Mouse (Mus musculus): ENCODE results near the gene Shc2.
A peak's percentile ranks its signal among the peaks of the same experiment; 100 is the strongest.

Gene Shc2

DNA sequence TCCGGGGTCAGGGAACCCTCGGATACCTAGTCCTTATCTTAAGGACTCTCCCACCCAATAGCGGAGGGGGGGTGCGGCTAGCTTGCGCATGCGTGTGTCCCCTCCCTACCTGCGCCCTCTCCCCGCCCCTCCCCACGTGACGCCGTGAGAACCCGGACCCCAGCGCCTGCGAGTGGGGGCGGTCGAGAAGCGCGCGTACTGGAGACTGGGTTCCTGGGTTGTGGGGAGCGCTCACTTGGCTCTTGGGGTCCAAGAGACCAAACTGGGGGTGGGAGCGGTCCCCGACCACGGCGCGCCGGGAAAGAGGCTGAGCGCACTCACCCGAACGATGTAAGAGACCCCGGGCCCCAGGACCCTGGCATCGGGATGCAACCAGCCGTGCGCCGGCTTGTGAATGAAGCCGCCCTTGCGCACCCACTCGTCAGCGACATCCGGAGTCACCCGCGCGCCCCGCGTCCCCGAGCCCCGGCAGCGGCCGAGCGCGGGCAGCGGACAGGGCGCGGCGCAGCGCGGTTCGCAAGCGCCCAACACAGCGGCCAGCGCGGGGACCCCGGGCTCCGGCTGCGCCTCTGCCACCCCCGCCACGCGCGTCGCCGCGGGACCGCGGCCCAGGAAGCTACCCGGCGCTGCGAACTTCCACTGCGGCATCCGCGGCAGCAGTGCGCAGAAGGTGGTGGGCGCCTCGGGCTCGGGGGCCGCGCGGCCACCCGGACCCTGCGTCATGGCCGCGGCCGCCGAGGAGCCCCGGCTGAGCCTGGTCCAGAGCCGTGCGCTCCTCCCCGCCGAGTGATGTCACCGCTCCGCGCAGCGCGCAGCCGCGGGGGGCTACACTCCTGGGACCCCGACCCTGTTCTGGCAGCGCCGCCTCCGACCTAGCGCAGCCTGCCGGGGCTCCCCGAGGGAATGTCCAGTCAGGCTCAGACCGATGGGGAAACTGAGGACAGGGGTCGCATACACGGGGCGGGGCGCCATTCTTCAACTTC is at the start of gene Shc2:
Shc2 (minus strand) TSS at position 791 of the 983 bp plus-strand sequence.
- peak; percentile 68 for DNase-seq (ENCODE audit: low spot score)

DNA sequence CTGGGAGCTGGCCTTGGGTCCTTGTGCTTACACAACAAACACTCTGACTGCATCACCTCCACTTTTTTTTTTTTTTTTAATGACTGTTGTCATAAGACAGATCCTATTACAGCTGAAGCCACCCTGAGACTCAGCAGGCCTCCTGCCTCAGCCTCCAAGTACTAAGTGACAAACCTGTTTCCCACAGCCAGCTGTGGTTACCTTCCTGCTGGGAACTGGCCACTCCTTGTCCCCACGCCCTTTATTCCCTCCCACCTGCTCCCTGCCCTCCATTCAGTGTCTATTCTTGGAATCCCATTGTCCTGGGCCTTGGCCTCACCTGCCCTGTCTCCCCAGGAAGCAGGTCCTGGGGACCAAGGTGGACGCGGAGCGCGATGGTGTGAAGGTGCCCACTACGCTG is 49.8 kb upstream of the Shc2 start:
- DNase-seq (ENCODE audit: low spot score) = no peak

DNA sequence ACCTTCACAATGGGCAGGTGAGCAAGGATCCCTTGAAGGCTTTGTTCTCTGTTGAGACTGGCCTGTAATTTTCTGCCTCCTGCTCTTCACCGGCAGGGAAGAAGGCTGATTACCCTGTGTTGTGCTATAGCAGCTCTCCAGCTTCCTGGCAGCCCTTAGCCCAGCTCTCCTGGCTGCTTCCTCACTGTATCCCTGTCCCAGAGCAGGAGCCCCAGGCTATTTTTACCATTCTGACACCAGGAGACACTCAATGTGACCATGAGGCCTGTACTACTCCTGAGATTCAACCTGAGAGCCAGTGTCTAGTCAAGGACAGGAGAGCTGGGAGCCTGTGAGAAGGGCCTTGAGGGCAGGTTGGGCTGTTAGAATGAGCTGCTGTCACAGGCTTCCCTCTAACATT is 49.0 kb upstream of the Shc2 start:
- no peak for DNase-seq (ENCODE audit: low spot score)

DNA sequence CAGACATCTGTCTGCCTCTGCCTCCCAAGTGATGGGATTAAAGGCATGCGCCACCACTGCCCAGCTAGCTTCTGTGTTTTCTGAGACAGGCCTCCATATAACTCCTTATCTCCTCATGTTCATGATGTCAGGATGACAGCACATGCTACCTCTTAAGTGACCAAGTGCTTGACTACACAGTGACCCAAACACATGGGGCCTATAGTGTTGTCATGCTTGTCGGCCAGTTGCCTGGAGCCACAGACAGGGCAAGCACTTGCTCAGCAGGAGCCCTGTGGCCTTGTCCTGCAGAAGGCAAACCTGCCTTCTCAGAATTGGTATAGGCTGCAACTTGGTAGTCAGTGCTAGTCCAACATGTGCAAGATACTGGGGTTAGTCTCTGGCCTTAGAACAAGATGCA is 48.5 kb upstream of the Shc2 start:
- DNase-seq (ENCODE audit: low spot score) = no peak

DNA sequence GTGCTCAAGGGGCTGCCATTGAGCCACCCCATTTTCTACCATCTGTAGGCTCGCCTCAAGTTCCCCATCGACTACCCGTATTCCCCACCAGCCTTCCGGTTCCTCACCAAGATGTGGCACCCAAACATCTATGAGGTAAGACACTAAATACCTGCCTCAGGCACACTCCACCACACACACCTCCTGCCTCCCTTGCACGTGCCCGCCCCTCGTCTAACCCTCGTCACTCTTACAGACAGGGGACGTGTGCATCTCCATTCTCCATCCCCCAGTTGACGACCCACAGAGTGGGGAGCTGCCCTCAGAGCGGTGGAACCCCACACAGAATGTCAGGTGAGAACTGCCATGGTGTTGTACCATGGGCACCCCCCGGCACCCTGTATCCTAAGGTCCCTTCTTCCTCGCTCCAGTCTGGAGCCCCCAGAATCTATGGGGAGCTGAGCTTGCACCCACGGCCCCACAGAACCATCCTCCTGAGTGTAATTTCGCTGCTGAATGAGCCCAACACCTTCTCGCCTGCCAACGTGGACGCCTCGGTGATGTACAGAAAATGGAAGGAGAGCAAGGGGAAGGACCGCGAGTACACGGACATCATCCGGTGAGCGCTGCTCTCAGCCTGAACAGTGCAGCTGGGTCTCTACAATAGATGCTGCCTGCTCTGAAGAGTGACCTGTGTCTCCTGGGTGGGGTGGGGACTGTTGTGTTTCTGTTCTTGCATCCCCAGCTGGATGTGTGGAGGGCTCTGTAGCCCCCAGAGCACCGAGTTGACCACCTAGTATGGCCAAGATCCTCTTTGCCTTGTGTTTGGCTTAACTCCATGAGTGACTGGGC is 47.3 kb upstream of the Shc2 start:
- no peak for DNase-seq (ENCODE audit: low spot score)

DNA sequence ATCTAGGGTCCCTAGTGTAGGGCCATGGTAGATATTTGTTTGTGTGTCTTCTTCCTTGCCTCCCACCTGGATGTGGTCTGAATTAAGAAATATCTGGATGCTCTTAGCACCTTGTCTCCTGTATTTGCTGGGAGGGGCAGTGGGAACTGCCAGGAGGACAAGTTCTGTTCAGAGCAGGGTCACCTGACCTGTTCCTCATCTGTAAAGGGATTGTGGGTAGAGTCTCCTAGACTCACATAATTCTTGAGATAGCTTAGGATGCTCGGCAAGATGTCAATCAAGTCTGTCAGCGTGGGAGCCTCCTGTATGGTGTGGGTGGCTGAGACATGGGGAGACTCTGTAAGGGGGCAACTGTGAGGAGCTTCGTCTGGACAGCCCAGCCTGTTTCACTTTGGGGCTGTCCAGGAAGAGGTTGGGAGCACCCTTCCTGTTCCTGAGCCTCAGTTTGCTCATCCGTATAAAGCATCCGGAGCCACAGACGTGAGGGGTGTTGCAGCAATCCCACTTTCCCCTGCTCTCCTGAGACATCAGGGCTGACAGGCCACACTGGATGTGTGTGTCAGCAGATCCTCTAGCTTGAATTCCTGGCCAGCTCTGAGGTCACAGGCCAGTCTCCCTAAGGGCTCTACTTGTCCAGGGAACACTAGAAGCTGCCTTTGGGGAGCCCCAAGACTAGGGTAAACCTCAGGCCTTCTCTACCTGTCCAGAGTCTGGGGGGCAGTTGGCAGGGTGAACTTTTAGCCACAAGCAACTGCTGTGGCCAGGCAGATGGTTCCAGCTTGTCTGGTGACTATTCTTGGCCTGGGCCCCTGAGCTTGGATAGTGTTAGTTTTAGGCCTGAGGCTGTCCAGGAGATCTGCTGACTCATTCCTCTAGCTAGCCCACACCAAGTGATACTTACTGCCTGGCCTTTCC is 46.3 kb upstream of the Shc2 start:
- no peak for DNase-seq (ENCODE audit: low spot score)

DNA sequence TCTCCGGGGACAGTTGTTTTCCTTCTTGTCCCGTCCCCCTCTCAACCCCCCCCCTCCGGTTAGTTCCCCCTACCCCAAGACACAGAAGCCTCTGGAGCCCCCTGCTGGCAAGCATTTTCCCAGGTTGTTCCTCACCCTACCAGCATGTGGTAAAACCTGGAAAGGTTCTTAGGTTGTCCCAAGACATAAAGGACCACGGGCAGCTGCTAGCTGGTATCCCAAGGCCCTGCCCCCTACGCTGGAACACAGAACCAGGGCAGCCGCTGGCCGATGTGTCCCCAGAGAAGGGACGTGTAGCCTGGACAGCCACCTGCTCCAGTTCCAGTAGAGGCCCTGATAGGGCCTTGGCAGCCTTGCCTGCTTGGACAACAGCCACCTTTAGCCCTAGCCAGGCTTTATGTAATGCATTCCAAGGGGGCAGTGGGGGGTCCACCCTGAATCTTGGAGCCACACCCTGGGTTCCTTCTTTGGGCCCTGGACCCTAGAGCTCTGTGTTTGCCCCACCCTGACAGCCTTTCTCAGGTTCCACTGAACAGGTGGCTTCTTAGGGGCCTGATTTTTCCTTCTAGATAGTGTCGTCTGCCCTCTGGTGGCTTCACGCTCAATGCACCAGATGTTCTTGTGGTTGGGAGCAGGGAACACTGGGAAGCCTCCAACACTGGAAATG is 45.3 kb upstream of the Shc2 start:
- DNase-seq (ENCODE audit: low spot score) = no peak

DNA sequence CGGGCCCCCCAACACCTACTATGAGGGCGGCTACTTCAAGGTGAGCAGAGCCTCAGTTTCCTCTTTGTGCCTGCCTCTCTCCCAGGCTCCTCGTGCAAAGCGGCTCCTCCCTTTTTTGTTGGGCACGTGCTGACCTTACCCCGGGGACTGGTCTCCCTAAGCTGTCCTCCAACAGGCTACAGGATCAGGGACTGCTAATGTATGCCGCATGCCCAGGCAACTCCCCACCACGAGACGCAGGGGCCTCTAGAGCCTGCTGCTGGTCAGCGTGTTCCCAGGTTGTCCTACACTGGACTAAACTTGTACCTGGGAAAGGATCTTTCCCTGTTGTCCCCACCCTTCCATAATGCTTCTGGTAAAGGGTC is 44.8 kb upstream of the Shc2 start:
- DNase-seq (ENCODE audit: low spot score) = no peak

DNA sequence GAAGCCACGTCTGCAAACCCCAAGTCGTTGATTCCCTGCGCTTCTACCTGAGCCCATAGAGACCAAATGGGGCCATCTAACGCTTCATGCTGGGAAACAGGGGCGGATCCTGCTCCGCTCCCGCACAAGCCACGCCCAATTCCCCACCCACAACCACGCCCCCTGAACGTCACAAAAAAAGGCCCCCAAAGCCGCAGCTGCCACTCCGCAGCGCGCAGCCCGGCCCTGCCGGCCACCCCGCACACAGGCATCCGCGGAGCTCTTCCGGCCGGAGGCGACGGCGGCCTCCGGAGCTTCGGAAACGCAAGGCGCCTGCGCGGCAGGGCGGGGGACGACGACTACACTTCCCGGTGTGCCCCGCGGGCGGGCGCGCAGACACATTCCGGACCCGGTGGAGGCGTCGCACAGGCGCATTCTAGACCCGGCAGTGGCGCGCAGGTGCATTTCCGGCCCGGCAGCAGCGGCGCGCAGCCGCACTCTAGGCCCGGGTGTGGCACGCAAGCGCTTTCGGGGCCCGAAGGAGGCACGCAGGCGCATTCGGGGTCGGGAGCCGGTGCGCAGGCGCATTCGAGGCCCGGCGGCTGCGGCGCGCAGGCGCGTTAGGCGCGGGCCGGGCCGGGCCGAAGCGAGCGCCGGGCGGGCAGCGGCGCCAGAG is 44.0 kb upstream of the Shc2 start, which contains the start of gene Cdc34:
Cdc34 (plus strand) TSS at position 605 of the 655 bp plus-strand sequence.
- peak; percentile 99 for DNase-seq (ENCODE audit: low spot score)

DNA sequence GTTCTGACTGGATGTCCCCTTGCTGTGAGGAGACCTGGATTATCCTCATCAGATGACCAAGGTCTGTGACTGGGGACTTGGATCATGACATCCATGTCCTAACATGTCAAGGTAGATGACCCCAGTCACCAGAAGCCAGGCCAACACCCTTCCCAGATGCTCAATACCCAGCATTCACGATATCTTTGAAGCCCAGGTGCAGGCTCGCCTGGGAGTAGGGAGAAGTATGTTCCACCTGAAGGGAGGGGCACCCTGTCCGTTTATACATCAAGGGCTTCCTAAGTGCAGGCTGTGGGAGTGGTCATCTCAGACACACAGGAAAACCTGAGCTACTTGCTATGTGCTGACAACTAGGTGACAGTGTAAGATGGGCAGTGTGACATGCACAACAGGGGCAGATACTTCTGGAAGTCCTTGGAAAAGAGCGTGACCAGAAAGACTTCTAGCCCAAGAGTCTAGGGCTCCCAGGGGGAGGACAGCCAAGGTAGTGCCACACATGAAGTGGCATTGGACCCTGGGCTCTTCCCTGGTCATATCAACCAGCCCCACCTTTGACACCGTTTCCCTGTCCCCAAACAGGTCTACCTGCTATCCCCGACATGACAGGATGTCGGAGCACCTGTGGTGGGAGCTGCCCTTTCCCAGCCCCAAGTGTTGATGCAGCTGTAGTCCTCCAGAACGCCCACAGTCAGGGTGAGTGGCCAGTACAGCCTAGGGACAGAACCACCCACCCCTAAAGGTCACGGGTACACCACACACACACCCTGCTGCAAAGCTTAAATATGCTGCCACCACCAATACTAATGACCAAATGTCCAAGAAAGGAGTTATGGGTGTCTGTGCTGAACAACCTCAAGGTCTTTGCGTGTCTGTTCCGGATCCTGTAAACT is 43.1 kb upstream of the Shc2 start:
- DNase-seq (ENCODE audit: low spot score) = no peak

DNA sequence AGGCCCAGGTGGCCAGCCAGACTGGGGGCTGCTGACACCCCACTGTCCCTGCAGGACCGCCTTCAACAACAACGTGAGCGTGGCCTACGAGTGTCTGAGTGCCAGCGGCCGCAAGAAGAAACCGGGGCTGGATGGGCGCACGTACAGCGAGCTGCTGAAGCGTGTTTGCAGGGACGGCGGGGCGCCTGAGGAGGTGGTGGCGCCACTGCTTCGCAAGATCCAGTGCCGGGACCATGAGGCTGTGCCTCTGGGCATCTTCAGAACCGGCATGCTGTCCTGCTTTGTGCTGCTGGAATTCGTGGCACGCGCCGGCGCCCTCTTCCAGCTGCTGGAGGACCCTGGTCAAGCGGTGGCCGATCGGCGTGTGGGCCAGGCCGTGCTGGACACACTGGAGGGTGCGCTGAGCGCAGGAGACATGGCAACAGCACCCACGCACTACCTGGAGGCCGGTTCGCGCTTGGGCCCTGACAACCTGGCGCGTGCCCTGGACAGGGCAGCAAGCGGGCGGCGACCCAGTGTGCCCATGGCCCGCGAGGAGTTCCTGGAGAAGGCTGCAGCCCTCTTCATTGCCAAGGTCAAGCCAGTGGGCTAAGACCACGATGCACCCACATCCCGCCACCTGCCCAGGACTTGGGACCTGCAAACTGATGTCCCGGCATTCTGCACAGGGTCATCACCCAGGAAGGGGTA is 37.8 kb upstream of the Shc2 start:
- DNase-seq (ENCODE audit: low spot score) = no peak

DNA sequence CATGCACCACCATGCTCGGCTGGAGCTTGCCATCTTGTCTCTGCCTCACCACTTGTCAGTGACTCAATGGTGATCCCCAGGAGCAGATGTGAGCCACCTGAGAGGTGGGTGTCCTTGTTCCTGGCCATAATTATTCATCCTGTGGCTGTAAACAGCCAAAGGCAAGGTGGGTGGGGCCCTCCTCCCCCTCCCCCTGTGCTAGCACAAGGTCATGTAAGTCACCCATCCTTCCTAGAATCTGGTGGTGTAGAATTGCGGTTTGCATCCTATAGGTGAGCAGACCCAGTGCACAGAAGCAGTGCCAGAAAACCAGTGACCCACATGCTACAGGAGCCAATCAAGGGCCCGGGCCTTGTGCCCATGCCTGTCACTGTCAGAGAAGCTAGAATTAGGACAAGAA is 35.3 kb upstream of the Shc2 start:
- no peak for DNase-seq (ENCODE audit: low spot score)

DNA sequence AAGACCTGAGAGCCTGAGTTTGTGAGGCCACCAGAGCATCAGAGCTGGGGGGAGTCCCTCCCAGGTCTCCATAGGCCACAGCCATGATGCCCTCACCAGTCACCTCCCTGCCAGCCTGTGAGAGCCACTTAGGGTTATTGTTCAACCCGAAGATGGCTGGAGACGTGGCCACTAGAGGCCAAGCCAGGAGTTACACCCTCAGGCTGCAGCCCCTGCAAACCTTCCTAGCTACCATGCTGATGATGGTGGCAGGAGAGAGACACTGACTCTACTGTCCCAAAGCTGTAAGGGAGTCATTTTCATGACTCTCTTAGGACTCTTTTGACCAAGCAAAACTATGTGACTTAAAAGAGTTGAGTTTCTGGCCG is 34.4 kb upstream of the Shc2 start:
- DNase-seq (ENCODE audit: low spot score) = no peak

DNA sequence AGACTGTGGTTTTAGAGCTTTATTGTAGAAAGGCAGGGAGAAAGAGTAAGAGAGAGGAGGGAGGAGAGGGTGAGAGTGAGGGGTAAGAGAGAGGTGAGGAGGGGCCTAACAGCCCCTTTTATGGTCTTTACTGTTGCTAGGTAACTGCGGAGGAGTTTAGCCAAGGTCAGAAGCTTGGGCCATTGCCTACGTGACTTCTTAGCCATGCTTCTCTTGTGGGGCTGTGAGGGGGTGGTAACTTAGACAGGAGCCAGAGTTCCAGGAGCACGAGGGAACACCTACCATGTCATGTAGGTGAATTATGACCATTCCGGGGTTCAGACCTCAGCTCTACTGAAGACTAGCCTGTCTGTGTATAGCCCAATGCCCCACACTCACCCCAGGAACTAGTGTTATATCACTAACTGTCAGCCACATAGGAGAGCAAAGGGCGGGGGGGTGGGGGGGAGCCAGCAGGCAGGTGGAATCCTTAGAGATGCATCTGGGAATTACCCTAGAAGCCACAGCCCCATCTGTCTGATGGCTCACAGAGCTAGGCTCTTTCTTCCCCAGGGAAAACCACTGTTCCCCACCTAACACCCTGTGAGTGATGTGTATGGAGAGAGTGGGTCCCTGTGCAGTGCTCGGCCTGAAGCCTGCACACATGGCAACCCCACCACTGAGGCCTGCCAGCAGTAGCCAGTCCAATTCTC is 33.8 kb upstream of the Shc2 start:
- no peak for DNase-seq (ENCODE audit: low spot score)

DNA sequence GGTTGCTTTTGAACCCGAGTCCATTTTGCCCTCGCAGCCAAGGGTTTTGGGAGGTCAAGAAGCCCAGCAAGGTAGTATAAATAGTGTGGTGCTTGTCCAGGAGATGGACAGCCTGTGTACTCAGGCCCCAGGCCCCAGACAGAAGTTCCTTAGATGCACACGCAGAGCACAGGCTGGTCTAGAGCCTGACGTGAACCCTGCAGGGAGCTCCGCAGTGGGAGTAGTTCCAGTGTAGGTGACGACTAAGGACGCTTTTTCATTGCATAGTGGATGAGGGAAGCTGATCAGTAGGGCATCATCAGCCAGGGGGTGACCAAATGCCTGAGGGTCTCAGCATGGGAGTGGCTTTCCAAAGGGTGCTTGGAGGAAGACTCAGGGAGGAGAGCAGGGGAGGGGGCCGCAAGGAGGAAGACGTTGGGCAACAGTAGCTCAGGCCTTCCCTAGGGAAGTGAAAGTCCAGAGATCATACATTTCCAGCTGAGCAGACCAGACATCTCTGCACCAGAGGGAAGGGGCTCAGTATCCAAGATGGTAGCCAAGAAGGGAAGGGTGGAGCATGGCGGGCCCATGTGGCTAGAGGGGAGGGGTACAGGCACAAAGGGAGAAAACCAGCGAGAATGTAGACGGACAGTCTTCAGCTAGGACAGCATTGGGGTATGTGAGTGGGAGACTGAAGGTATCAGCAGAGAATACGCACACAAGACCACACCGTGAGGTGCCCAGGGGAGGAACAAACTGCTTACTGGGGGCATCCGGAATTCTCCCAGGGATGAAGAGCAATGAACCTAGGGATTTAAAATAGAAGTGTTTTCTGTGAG is 32.6 kb upstream of the Shc2 start:
- no peak for DNase-seq (ENCODE audit: low spot score)

DNA sequence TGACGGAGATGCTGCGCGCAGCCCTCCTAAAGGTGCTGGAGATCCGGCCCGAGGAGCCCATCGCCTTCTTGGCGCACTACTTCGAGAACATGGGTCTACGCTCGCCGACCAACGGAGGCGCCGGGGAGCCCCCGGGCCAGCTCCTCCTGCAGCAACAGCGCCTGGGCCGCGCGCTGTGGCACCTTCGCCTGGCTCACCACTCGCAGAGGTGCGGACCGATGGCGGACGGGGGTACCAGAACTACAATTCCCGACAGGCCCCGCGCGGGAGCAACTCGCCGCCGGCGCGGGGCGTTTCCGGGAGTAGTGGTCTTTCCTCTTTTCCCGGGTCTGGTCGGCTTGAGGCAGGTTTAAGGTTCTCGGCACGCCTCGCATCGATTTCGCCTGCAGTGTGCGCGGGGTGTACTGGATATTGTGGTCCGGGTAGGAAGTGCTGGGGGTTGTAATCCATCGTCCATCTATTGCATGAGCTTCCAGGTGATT is 31.9 kb upstream of the Shc2 start:
- DNase-seq (ENCODE audit: low spot score) = no peak

DNA sequence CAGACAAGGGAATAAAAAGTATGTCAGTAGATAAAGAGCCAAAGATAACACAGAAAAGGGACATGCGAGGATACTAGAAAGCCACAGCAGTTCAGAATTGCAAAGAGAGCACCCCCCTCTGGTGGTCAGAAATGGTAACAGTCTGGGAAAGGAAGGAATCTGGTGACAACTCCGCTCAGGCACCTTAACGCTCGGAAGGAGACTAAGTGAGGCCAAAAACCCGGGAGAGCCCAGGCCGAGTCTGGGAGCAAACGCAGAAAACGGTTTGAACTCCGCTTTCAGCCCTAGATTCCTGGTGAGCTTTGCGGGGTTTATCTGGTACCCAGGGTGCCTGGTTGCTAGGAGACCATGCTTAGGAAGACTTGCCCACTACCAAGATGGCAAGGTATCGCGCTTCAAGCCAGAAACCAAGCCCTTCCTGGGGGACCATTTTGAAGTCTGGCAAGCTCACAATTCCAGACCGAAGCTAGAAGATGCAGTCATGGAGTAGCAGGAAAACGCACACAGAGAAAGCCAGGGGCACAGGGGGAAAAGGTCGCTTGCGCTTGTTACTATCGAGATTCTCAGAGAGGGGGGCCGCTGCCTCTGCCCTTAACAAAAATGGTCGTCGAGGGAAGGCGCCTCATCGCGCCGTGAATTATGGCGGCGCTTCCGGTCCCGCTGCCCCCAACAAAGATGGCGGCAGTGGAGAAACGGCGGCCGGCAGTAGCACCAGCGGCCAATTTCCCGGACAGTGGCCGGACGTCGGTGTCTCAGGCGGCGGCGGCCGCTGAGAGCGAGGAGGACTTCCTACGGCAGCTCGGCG is 31.3 kb upstream of the Shc2 start, which contains the start of gene Tpgs1:
Tpgs1 (plus strand) TSS at position 599 of the 805 bp plus-strand sequence.
- DNase-seq (ENCODE audit: low spot score) = peak; percentile 93
